Comparison of ENCODE assay signal across 9 mouse cellular contexts in the genomic region with DNA sequence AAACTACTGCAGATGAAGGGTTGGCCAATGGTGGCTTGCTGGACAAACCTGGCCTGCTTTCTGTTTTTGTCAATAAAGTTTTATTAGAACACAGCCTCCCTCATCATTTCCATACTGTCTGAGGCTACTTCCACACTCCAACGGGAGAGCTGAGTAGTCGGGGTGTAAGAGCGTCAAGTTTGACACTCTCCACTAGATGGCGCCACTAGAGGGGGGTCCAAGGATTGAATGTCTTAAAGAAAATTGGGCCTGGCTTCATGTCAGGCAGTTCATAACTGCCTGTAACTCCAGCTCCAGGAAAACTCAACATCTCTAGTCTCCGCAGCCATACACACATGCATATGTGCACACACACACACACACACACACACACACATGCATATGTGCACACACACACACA. TPM values are rescaled to one million over a fixed set of nuclear protein-coding genes. Genes with fewer than 3 reads are reported as not detected.
DNase-seq lines count a peak whose midpoint lies in the region; ATAC-seq and TF ChIP-seq lines count a peak whose summit lies in the region.
"Had no signal": no experiment of that assay in that cellular context is flagged by ENCODE, and none has a peak within 500 bp of the region (broad histone marks: within the 10 kb centered on the region; RNA-seq: fewer than 3 reads in every experiment).

No protein-coding gene starts in this region.

- peak; percentile 23 to 37 for DNase-seq in left cerebral cortex, postnatal 14 days (ENCODE audit: low spot score in 2 of 2)
- no peak for DNase-seq in left cerebral cortex, postnatal 25 days (ENCODE audit: low spot score in 2 of 2)
- DNase-seq in MEL (ENCODE audit: low read depth, low spot score): peak; percentile 97
- DNase-seq in brain, adult 2 months (ENCODE audit: low read depth, low spot score): peak; percentile 76
- DNase-seq in heart, adult 9 months (ENCODE audit: low spot score in 2 of 2): peak; percentile 13 to 16
- peak; percentile 79 for DNase-seq in lung, postnatal 0 days (ENCODE audit: low spot score)
- DNase-seq in stomach, postnatal 0 days (ENCODE audit: low spot score): peak; percentile 78
- DNase-seq in Muller cell, postnatal 12 days (ENCODE audit: inconsistent ontology term): no peak

- H3K4me1 ChIP-seq in MEL (ENCODE audit: control insufficient read depth in 1 of 2, insufficient read depth in 2 of 2, low read length in 2 of 2): peaks cover 5 to 33% of the 10 kb centered on the region in 2 experiments
- H3K4me1 ChIP-seq in lung, postnatal 0 days (ENCODE audit: insufficient read depth, low read depth, low read length): peaks cover 8% of the 10 kb centered on the region; the same call in 1 of the 2 replicates
- H3K4me1 ChIP-seq in stomach, postnatal 0 days (replicated peaks; ENCODE audit: control insufficient read depth, insufficient read depth): peaks cover 2% of the 10 kb centered on the region

- TF ChIP-seq RAD21 in MEL (IDR thresholded peaks at IDR 0.05; ENCODE audit: low read depth, low read length): peak; percentile 88

- peaks cover 0 to 12% of the 10 kb centered on the region in 2 experiments; a peak in 2 of 4 replicates for H3K36me3 ChIP-seq in MEL (ENCODE audit: control insufficient read depth in 1 of 2, insufficient read depth in 2 of 2, low read length in 2 of 2)
- H3K36me3 ChIP-seq in lung, postnatal 0 days (ENCODE audit: insufficient read depth, low read length): no peaks in the 10 kb centered on the region
- no peaks in the 10 kb centered on the region for H3K36me3 ChIP-seq in stomach, postnatal 0 days (ENCODE audit: control insufficient read depth, insufficient read depth, low read length)

- no peak overlapping the region for H3K27ac ChIP-seq in MEL (ENCODE audit: control insufficient read depth, low read depth, low read length)
- H3K27ac ChIP-seq in lung, postnatal 0 days (ENCODE audit: low read length): no peak overlapping the region
- H3K27ac ChIP-seq in stomach, postnatal 0 days (replicated peaks): no peak overlapping the region

- no peak overlapping the region for H3K9ac ChIP-seq in MEL (ENCODE audit: control insufficient read depth, low read depth, low read length, poor library complexity, severe bottlenecking)
- no peak overlapping the region for H3K9ac ChIP-seq in lung, postnatal 0 days (replicated peaks; ENCODE audit: low read depth)
- no peak overlapping the region for H3K9ac ChIP-seq in stomach, postnatal 0 days (ENCODE audit: low read length)

- peak; percentile 90 to 95 (median 91) for TF ChIP-seq CTCF in MEL (IDR thresholded peaks at IDR 0.05 in 2 of 3, conservative IDR thresholded peaks at IDR 0.05 in 1 of 3; ENCODE audit: control insufficient read depth in 1 of 3, insufficient read depth in 1 of 3, low read depth in 2 of 3, low read length in 3 of 3, poor library complexity in 1 of 3, severe bottlenecking in 1 of 3)
- peak; percentile 80 for TF ChIP-seq CTCF in lung, postnatal 0 days (IDR thresholded peaks at IDR 0.05)
- peak; percentile 83 for TF ChIP-seq CTCF in stomach, postnatal 0 days (IDR thresholded peaks at IDR 0.05; ENCODE audit: low read depth)

- no peaks in the 10 kb centered on the region for H3K27me3 ChIP-seq in MEL (ENCODE audit: control insufficient read depth in 1 of 2, insufficient read depth in 2 of 2, low read length in 2 of 2)
- H3K27me3 ChIP-seq in lung, postnatal 0 days (replicated peaks; ENCODE audit: insufficient read depth, low read length): no peaks in the 10 kb centered on the region
- H3K27me3 ChIP-seq in stomach, postnatal 0 days (ENCODE audit: control insufficient read depth, insufficient read depth, low read length): no peaks in the 10 kb centered on the region

- H3K4me2 ChIP-seq in lung, postnatal 0 days (replicated peaks; ENCODE audit: low read depth, low read length): no peak overlapping the region
- no peak overlapping the region for H3K4me2 ChIP-seq in stomach, postnatal 0 days (replicated peaks; ENCODE audit: low read depth)

- no peak for ATAC-seq in lung, postnatal 0 days
- ATAC-seq in stomach, postnatal 0 days (ENCODE audit: low FRiP score, low TSS enrichment): no peak

- TF ChIP-seq POLR2A in MEL (IDR thresholded peaks at IDR 0.05; ENCODE audit: control insufficient read depth in 1 of 2, insufficient read depth in 1 of 2, low read depth in 1 of 2, low read length in 2 of 2, poor library complexity in 1 of 2): no peak

- TF ChIP-seq EP300 in MEL (IDR thresholded peaks at IDR 0.05; ENCODE audit: low read depth in 1 of 2, low read length in 2 of 2): no peak
- no peak for TF ChIP-seq EP300 in lung, postnatal 0 days (IDR thresholded peaks at IDR 0.05)
- no peak for TF ChIP-seq EP300 in stomach, postnatal 0 days (optimal IDR thresholded peaks at IDR 0.05)

- H3K4me3 ChIP-seq in MEL (ENCODE audit: control insufficient read depth in 1 of 2, insufficient read depth in 1 of 2, low read depth in 2 of 2, low read length in 2 of 2): no peak overlapping the region
- no peak overlapping the region for H3K4me3 ChIP-seq in lung, postnatal 0 days (ENCODE audit: low read depth, low read length)
- no peak overlapping the region for H3K4me3 ChIP-seq in stomach, postnatal 0 days (ENCODE audit: low read depth, low read length)

- WGBS in lung, postnatal 0 days: 41% methylated on average over 5 of the region's 5 CpGs
- 38% methylated on average over 5 of the region's 5 CpGs for WGBS in stomach, postnatal 0 days

- H3K9me3 ChIP-seq in MEL (replicated peaks; ENCODE audit: insufficient read depth, low read length): no peaks in the 10 kb centered on the region
- no peaks in the 10 kb centered on the region for H3K9me3 ChIP-seq in lung, postnatal 0 days (ENCODE audit: low read length)
- no peaks in the 10 kb centered on the region for H3K9me3 ChIP-seq in stomach, postnatal 0 days (ENCODE audit: control insufficient read depth, low read length)

- no peaks in the 10 kb centered on the region for H3K79me2 ChIP-seq in MEL (ENCODE audit: control insufficient read depth, insufficient read depth, low read length, poor library complexity)

- intact Hi-C loops in left cerebral cortex, postnatal 14 days (cut with DNase I): loop anchor here (5.0 kb wide), 1 partner anchor 112 kb away; no protein-coding TSS in a partner anchor
- intact Hi-C loops in left cerebral cortex, postnatal 25 days (cut with DNase I): loop anchor here (2.0 to 5.0 kb wide), 2 partner anchors 107 to 159 kb away; partner anchors contain the start of gene Dusp5

TF ChIP-seq in MEL, 35 proteins besides CTCF, POLR2A, EP300 and RAD21:
- TF ChIP-seq ZC3H11A (IDR thresholded peaks at IDR 0.05; ENCODE audit: low read depth, low read length) (peak; percentile 85), MAFK (IDR thresholded peaks at IDR 0.05; ENCODE audit: borderline replicate concordance, low read depth, low read length) (no peak), USF1 (IDR thresholded peaks at IDR 0.05; ENCODE audit: low read depth, low read length) (no peak), NELFE (IDR thresholded peaks at IDR 0.05; ENCODE audit: low read depth, low read length) (no peak), HCFC1 (IDR thresholded peaks at IDR 0.05; ENCODE audit: low read depth, low read length) (peak; percentile 27; the same call in 1 of the 2 replicates), SMC3 (IDR thresholded peaks at IDR 0.05; ENCODE audit: low read depth, low read length) (peak; percentile 97), SIN3A (IDR thresholded peaks at IDR 0.05; ENCODE audit: low read length) (peak; percentile 56; the same call in 1 of the 2 replicates), POLR2AphosphoS2 (IDR thresholded peaks at IDR 0.05; ENCODE audit: low read length) (no peak), GABPA (IDR thresholded peaks at IDR 0.05; ENCODE audit: low read depth, low read length) (no peak)

RNA-seq across cellular contexts. Expression of gene Smndc1, which starts 29.5 kb away (rescaled TPM):
- 10 to 100 TPM; 35.3 to 36.2 TPM for total RNA-seq in left cerebral cortex, postnatal 14 days (2021)
- 10 to 100 TPM; 36.6 to 37.6 TPM for total RNA-seq in left cerebral cortex, postnatal 25 days (2021)
- total RNA-seq in MEL (2012; rRNA removed): 27.5 and 29.3 TPM in 2 replicates
- polyA plus RNA-seq in MEL (2012; ENCODE audit: insufficient read depth in 1 of 2, insufficient read length in 2 of 2, low read depth in 1 of 2, low replicate concordance in 2 of 2, missing spikeins in 1 of 2): 100 to 1,000 TPM; 114 to 166 TPM
- polyA plus RNA-seq in lung, postnatal 0 days (2015; fragmentation: Nextera tagmentation; extraction: Ambion mirVana): 35.8 and 40.0 TPM in 2 replicates
- 26.1 and 26.6 TPM in 2 replicates for polyA plus RNA-seq in stomach, postnatal 0 days (2015; fragmentation: Nextera tagmentation; extraction: Ambion mirVana)

RNA-seq across cellular contexts. Expression of gene Gm10197, which starts 48.3 kb away (rescaled TPM):
- not detected for total RNA-seq in left cerebral cortex, postnatal 14 days (2021)
- total RNA-seq in left cerebral cortex, postnatal 25 days (2021): not detected
- 4.8 and 5.4 TPM in 2 replicates for total RNA-seq in MEL (2012; rRNA removed)
- 10 to 100 TPM in 1 of 2 experiments, not detected in 1; 53.0 TPM for polyA plus RNA-seq in MEL (2012; ENCODE audit: insufficient read depth in 1 of 2, insufficient read length in 2 of 2, low read depth in 1 of 2, low replicate concordance in 2 of 2, missing spikeins in 1 of 2)
- 2.2 TPM in 1 of 2 replicates, not detected in the other for polyA plus RNA-seq in lung, postnatal 0 days (2015; fragmentation: Nextera tagmentation; extraction: Ambion mirVana)
- polyA plus RNA-seq in stomach, postnatal 0 days (2015; fragmentation: Nextera tagmentation; extraction: Ambion mirVana): not detected in 2 replicates
- polyA plus RNA-seq: heart, embryonic 14.5 days had no signal

Comparison
In these comparisons a context has a peak if more than half of its experiments do, and no peak if none do; other contexts are left out.
1. DNase-seq: peak in left cerebral cortex, postnatal 14 days (2 of 2), MEL (single experiment), brain, adult 2 months (single experiment), heart, adult 9 months (2 of 2), lung, postnatal 0 days (single experiment) and stomach, postnatal 0 days (single experiment); none in left cerebral cortex, postnatal 25 days (0 of 2) and Muller cell, postnatal 12 days (single experiment).
2. Peak in every context shown above with its lines, with median percentiles within 50 percentile points of each other: CTCF ChIP-seq.